Mouse (Mus musculus): ENCODE data around the gene Zbtb17. TPM values are rescaled to one million over a fixed set of nuclear protein-coding genes. Genes with fewer than 3 reads are reported as not detected.

Zbtb17 gene
- polyA plus RNA-seq (2011; ENCODE audit: insufficient read depth, insufficient read length, low read depth, missing spikeins), result 16.4 and 17.1 TPM in 2 replicates

- Histone ChIP-seq H3K9me3 (replicated peaks; ENCODE audit: control insufficient read depth, insufficient read depth, low read length, poor library complexity, severe bottlenecking) (no peaks in the 10 kb centered on the region), H3K27ac (ENCODE audit: insufficient read depth, low read length) (no peak within 1 kb of the TSS), H3K4me1 (ENCODE audit: control insufficient read depth, insufficient read depth, low read length) (peaks cover 7% of the 10 kb centered on the region), H3K4me3 (ENCODE audit: low read depth, low read length) (peak within 1 kb of the TSS; percentile 94), H3K36me3 (ENCODE audit: control insufficient read depth, insufficient read depth, low read length, poor library complexity, severe bottlenecking) (no peaks in the 10 kb centered on the region), H3K9ac (ENCODE audit: low read depth, poor library complexity, severe bottlenecking) (peak within 1 kb of the TSS; percentile 86), H3K27me3 (ENCODE audit: control insufficient read depth, insufficient read depth, low read length, poor library complexity, severe bottlenecking) (no peaks in the 10 kb centered on the region)
- TF ChIP-seq POLR2A (IDR thresholded peaks at IDR 0.05; ENCODE audit: insufficient read depth, low read length), result no peak
- no peak for TF ChIP-seq EP300 (IDR thresholded peaks at IDR 0.05; ENCODE audit: insufficient read depth, low read depth, low read length)
- TF ChIP-seq CTCF (IDR thresholded peaks at IDR 0.05; ENCODE audit: low read depth, low read length), result no peak
Measured at GRCm38 (mm10) chr4:141444451-141445327, at the start of gene Zbtb17. TSS of gene Zbtb17 (plus strand) at chr4:141444654.

GRCm38 (mm10) chr4:141394751-141395150 lies 49.7 kb upstream of the Zbtb17 start:
- Histone ChIP-seq H3K9me3 (replicated peaks; ENCODE audit: control insufficient read depth, insufficient read depth, low read length, poor library complexity, severe bottlenecking) (no peaks in the 10 kb centered on the region), H3K4me1 (ENCODE audit: control insufficient read depth, insufficient read depth, low read length) (peaks cover 3% of the 10 kb centered on the region), H3K36me3 (ENCODE audit: control insufficient read depth, insufficient read depth, low read length, poor library complexity, severe bottlenecking) (no peaks in the 10 kb centered on the region), H3K9ac (ENCODE audit: low read depth, poor library complexity, severe bottlenecking) (no peak overlapping the region), H3K27me3 (ENCODE audit: control insufficient read depth, insufficient read depth, low read length, poor library complexity, severe bottlenecking) (no peaks in the 10 kb centered on the region), H3K4me3 (ENCODE audit: low read depth, low read length) (no peak overlapping the region; the same call in 1 of the 2 replicates), H3K27ac (ENCODE audit: insufficient read depth, low read length) (no peak overlapping the region)
- TF ChIP-seq CTCF (IDR thresholded peaks at IDR 0.05; ENCODE audit: low read depth, low read length) (no peak), POLR2A (IDR thresholded peaks at IDR 0.05; ENCODE audit: insufficient read depth, low read length) (no peak), EP300 (IDR thresholded peaks at IDR 0.05; ENCODE audit: insufficient read depth, low read depth, low read length) (no peak)

- Histone ChIP-seq H3K4me3 (ENCODE audit: low read depth, low read length) (no peak overlapping the region), H3K9ac (ENCODE audit: low read depth, poor library complexity, severe bottlenecking) (no peak overlapping the region), H3K27me3 (ENCODE audit: control insufficient read depth, insufficient read depth, low read length, poor library complexity, severe bottlenecking) (no peaks in the 10 kb centered on the region), H3K27ac (ENCODE audit: insufficient read depth, low read length) (no peak overlapping the region), H3K4me1 (ENCODE audit: control insufficient read depth, insufficient read depth, low read length) (peaks cover 3% of the 10 kb centered on the region), H3K36me3 (ENCODE audit: control insufficient read depth, insufficient read depth, low read length, poor library complexity, severe bottlenecking) (no peaks in the 10 kb centered on the region), H3K9me3 (replicated peaks; ENCODE audit: control insufficient read depth, insufficient read depth, low read length, poor library complexity, severe bottlenecking) (no peaks in the 10 kb centered on the region)
- TF ChIP-seq CTCF (IDR thresholded peaks at IDR 0.05; ENCODE audit: low read depth, low read length) (no peak), EP300 (IDR thresholded peaks at IDR 0.05; ENCODE audit: insufficient read depth, low read depth, low read length) (no peak), POLR2A (IDR thresholded peaks at IDR 0.05; ENCODE audit: insufficient read depth, low read length) (no peak)
Measured at GRCm38 (mm10) chr4:141397861-141398260, 46.6 kb upstream of the Zbtb17 start.

- Histone ChIP-seq H3K27me3 (ENCODE audit: control insufficient read depth, insufficient read depth, low read length, poor library complexity, severe bottlenecking) (no peaks in the 10 kb centered on the region), H3K4me1 (ENCODE audit: control insufficient read depth, insufficient read depth, low read length) (peaks cover 3% of the 10 kb centered on the region)
- TF ChIP-seq CTCF (IDR thresholded peaks at IDR 0.05; ENCODE audit: low read depth, low read length) (no peak), POLR2A (IDR thresholded peaks at IDR 0.05; ENCODE audit: insufficient read depth, low read length) (no peak), EP300 (IDR thresholded peaks at IDR 0.05; ENCODE audit: insufficient read depth, low read depth, low read length) (no peak)
Measured at GRCm38 (mm10) chr4:141398545-141398944, 45.9 kb upstream of the Zbtb17 start, which contains the start of gene Clcnka. TSS of gene Clcnka (minus strand) at chr4:141398724.

DNA sequence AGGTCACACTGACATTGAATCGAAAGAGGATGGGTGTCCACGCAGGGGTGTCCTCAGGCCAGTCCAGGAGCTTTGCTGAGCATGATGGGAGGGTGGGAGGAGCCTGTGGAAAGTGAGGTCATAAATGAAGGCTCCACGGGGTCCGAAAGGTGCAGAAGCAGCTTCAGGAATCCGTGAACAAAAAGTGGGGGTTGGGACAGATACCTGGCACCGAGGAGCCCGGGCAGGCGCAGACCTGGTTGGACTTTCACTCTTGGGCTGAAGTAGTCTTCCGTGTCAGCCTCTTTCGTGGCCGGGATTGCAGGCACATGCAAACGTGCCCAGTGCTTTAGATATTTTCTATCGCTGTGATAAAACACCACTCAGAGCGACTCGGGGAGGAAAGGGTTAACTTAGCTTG lies 44.3 kb upstream of the Zbtb17 start:
- H3K36me3 ChIP-seq (ENCODE audit: control insufficient read depth, insufficient read depth, low read length, poor library complexity, severe bottlenecking), result no peaks in the 10 kb centered on the region
- H3K27ac ChIP-seq (ENCODE audit: insufficient read depth, low read length), result no peak overlapping the region
- no peaks in the 10 kb centered on the region for H3K9me3 ChIP-seq (replicated peaks; ENCODE audit: control insufficient read depth, insufficient read depth, low read length, poor library complexity, severe bottlenecking)
- H3K27me3 ChIP-seq (ENCODE audit: control insufficient read depth, insufficient read depth, low read length, poor library complexity, severe bottlenecking), result no peaks in the 10 kb centered on the region
- H3K4me3 ChIP-seq (ENCODE audit: low read depth, low read length), result no peak overlapping the region
- no peak overlapping the region for H3K9ac ChIP-seq (ENCODE audit: low read depth, poor library complexity, severe bottlenecking)
- H3K4me1 ChIP-seq (ENCODE audit: control insufficient read depth, insufficient read depth, low read length), result peaks cover 2% of the 10 kb centered on the region
- TF ChIP-seq POLR2A (IDR thresholded peaks at IDR 0.05; ENCODE audit: insufficient read depth, low read length) (no peak), EP300 (IDR thresholded peaks at IDR 0.05; ENCODE audit: insufficient read depth, low read depth, low read length) (no peak), CTCF (IDR thresholded peaks at IDR 0.05; ENCODE audit: low read depth, low read length) (no peak)

More at GRCm38 (mm10) chr4:141398545-141398944, 45.9 kb upstream of the Zbtb17 start, which contains the start of gene Clcnka:
- Histone ChIP-seq H3K9ac (ENCODE audit: low read depth, poor library complexity, severe bottlenecking) (no peak within 1 kb of the TSS), H3K27ac (ENCODE audit: insufficient read depth, low read length) (no peak within 1 kb of the TSS), H3K9me3 (replicated peaks; ENCODE audit: control insufficient read depth, insufficient read depth, low read length, poor library complexity, severe bottlenecking) (no peaks in the 10 kb centered on the region), H3K36me3 (ENCODE audit: control insufficient read depth, insufficient read depth, low read length, poor library complexity, severe bottlenecking) (no peaks in the 10 kb centered on the region), H3K4me3 (ENCODE audit: low read depth, low read length) (no peak within 1 kb of the TSS)

All from ES-Bruce4 (cell line).